Mouse (Mus musculus): Measurements from ENCODE around the gene Lrba. TPM values are rescaled to one million over a fixed set of nuclear protein-coding genes. Genes with fewer than 3 reads are reported as not detected.

The Lrba gene
- polyA plus RNA-seq, 1 experiment from 2014 or later = 8.8 TPM

DNA sequence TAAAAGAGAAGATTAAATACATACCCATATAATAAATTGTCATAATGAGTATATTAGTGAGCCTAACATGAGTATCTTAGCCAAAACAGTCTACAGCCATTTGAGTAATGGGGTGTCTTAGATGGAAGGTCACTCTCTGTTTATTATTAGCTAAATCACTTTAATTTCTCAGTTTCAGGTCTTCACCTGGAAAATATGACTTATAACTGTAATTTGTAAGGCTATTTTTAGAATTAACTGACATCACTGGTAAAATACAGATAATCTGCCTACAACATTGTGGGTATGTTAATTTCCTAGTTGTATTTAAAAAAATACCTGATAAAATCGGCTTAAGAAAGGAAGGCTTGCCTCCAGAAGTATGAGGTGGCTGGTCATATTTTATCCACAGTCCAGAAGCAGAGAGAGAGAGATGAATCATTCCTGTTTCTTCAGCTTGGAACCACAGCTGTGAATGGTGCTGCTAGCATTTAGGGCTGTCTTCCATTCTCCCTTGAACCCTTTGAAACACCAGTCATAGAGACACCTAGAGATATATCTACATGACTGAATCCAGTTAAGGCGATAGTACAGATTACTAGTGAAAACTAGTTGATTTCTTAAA, 294.1 kb downstream of the Lrba start:
- H3K9ac ChIP-seq (ENCODE audit: low read depth, low read length) = no peak overlapping the region
- no peaks in the 10 kb centered on the region for H3K36me3 ChIP-seq (ENCODE audit: control insufficient read depth, insufficient read depth)
- no peak overlapping the region for H3K4me2 ChIP-seq (replicated peaks; ENCODE audit: low read depth)
- WGBS = 92% methylated on average over 2 of the region's 2 CpGs
- no peaks in the 10 kb centered on the region for H3K27me3 ChIP-seq (replicated peaks; ENCODE audit: control insufficient read depth, insufficient read depth, low read length)
- H3K27ac ChIP-seq (ENCODE audit: low read depth, low read length) = no peak overlapping the region
- no peak overlapping the region for H3K4me3 ChIP-seq (ENCODE audit: low read depth, low read length)
- no peaks in the 10 kb centered on the region for H3K9me3 ChIP-seq (ENCODE audit: control insufficient read depth)
- no peak for ATAC-seq
- H3K4me1 ChIP-seq (replicated peaks; ENCODE audit: control insufficient read depth, insufficient read depth, low read length) = no peaks in the 10 kb centered on the region
- no peak for TF ChIP-seq CTCF (IDR thresholded peaks at IDR 0.05; ENCODE audit: low read depth)

- Histone ChIP-seq H3K27me3 (replicated peaks; ENCODE audit: control insufficient read depth, insufficient read depth, low read length) (no peaks in the 10 kb centered on the region), H3K9ac (ENCODE audit: low read depth, low read length) (no peak overlapping the region), H3K4me1 (replicated peaks; ENCODE audit: control insufficient read depth, insufficient read depth, low read length) (no peaks in the 10 kb centered on the region), H3K27ac (ENCODE audit: low read depth, low read length) (no peak overlapping the region), H3K36me3 (ENCODE audit: control insufficient read depth, insufficient read depth) (no peaks in the 10 kb centered on the region), H3K4me2 (replicated peaks; ENCODE audit: low read depth) (no peak overlapping the region), H3K9me3 (ENCODE audit: control insufficient read depth) (no peaks in the 10 kb centered on the region), H3K4me3 (ENCODE audit: low read depth, low read length) (no peak overlapping the region)
- ATAC-seq = no peak
- no peak for TF ChIP-seq CTCF (IDR thresholded peaks at IDR 0.05; ENCODE audit: low read depth)
- WGBS = 88% methylated on average over 3 of the region's 3 CpGs
Measured at GRCm38 (mm10) chr3:86522880-86523505, 298.5 kb downstream of the Lrba start.

DNA sequence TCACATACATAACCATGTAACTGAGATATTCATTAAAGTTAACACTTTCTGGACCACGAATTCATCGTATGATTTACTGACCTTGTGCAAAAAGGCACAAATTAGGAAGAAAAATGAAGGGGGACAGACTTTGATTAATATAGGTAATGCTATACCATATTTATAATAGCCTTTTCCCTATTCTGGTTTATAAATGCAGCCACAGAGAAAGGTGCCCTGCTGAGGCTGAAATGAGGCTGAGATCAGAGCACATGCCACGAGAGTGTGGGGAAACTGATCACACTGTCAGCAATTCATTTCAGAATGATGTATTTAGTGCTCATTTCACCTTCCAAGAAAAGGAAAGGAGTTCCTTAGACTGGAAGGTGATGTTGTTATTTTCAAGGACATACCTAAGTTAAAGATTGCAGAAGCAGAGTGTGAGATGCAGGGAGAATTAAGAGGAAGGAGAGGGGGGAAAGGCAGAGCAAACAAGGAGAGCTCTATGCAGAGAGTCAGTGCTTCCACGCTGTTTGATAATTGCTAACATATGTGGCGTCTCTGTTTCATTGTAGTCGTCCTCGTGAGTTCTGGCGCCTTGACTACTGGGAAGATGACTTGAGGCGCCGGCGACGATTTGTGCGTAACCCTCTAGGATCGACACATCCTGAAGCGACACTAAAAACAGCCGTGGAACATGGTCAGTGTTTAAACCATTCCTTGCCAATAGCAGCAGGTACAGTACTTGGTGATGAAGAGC, 307.2 kb downstream of the Lrba start:
- 83% methylated on average over 16 of the region's 16 CpGs for WGBS
- no peaks in the 10 kb centered on the region for H3K36me3 ChIP-seq (ENCODE audit: control insufficient read depth, insufficient read depth)
- H3K4me1 ChIP-seq (replicated peaks; ENCODE audit: control insufficient read depth, insufficient read depth, low read length) = no peaks in the 10 kb centered on the region
- H3K4me3 ChIP-seq (ENCODE audit: low read depth, low read length) = no peak overlapping the region
- no peak for TF ChIP-seq CTCF (IDR thresholded peaks at IDR 0.05; ENCODE audit: low read depth)
- no peaks in the 10 kb centered on the region for H3K9me3 ChIP-seq (ENCODE audit: control insufficient read depth)
- H3K4me2 ChIP-seq (replicated peaks; ENCODE audit: low read depth) = no peak overlapping the region
- no peaks in the 10 kb centered on the region for H3K27me3 ChIP-seq (replicated peaks; ENCODE audit: control insufficient read depth, insufficient read depth, low read length)
- H3K9ac ChIP-seq (ENCODE audit: low read depth, low read length) = no peak overlapping the region
- H3K27ac ChIP-seq (ENCODE audit: low read depth, low read length) = no peak overlapping the region
- no peak for ATAC-seq

DNA sequence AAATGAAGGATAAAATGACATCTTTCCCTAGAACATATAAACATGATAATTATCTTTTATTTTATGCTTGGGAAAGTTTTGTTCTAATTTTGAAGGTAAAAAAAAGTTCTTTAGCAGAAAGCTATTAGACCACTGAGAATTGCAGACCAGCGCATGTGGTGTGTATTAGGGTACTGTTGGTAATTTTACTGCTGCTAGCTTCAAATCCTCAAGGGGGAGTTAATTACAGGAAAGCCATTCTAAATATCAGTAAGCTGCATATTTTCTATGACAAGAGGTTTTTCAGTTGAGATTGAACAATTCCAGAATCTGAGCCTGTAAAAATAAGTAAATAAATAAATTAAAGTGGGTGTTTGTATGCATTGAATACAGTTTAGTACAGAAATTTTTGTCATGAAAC, 312.3 kb downstream of the Lrba start:
- H3K4me2 ChIP-seq (replicated peaks; ENCODE audit: low read depth) = no peak overlapping the region
- H3K9me3 ChIP-seq (ENCODE audit: control insufficient read depth) = no peaks in the 10 kb centered on the region
- H3K4me1 ChIP-seq (replicated peaks; ENCODE audit: control insufficient read depth, insufficient read depth, low read length) = 0 out of 2 replicates have a peak, but pooled peaks cover 5% of the 10 kb centered on the region
- no peak overlapping the region for H3K27ac ChIP-seq (ENCODE audit: low read depth, low read length)
- no peak for ATAC-seq
- 92% methylated on average over 1 of the region's 1 CpGs for WGBS
- no peaks in the 10 kb centered on the region; the same call in 1 of the 2 replicates for H3K36me3 ChIP-seq (ENCODE audit: control insufficient read depth, insufficient read depth)
- no peak overlapping the region for H3K4me3 ChIP-seq (ENCODE audit: low read depth, low read length)
- TF ChIP-seq CTCF (IDR thresholded peaks at IDR 0.05; ENCODE audit: low read depth) = 0 out of 2 replicates have a peak, but pooled peaks have one; percentile 9
- no peaks in the 10 kb centered on the region for H3K27me3 ChIP-seq (replicated peaks; ENCODE audit: control insufficient read depth, insufficient read depth, low read length)
- no peak overlapping the region for H3K9ac ChIP-seq (ENCODE audit: low read depth, low read length)

DNA sequence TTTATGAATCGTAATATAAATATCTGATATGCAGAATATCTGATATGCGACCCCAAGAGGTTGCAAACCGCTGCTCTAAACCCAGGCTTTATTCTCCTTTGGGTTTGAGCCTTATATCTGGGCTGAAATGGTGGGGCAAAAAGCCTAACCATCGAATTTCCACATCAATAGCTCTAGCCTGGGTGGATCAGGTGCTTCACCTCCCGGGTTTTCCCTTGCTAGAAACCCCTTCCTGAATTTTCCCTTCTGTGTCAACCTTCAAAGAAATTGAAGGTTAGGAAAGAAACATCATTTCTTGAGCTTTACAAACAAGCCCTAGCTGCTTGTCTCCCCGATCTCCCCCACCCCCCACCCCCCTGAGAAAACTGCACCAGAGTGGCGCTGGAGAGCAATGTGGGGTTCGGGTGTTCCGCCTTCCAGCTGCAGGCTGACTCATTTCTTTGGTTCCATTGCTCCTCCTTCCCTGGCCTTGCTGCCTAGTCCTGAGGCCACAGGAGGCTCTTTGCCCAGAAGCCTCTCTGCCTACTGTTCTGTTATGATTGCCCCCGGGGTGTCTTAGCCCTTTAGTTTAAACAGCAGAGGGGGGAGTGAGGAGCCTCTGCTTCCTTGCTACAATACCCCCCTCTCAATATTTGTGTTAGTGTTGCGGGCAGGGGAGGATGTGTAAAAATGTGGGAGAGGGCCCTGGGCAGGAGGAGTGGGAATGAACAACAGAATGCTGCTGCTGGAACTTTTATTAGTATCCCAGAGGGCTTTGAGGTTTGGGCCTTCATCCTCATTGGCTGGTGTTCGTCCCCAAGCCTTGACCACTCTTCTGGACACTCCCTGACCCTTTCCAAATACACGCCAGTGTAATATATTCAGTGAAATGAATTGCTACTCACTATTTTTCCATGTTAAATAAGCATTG, 314.4 kb downstream of the Lrba start:
- Histone ChIP-seq H3K4me1 (replicated peaks; ENCODE audit: control insufficient read depth, insufficient read depth, low read length) (0 out of 2 replicates have a peak, but pooled peaks cover 5% of the 10 kb centered on the region), H3K27ac (ENCODE audit: low read depth, low read length) (0 out of 2 replicates have a peak overlapping the region, but pooled peaks have one; percentile 15), H3K27me3 (replicated peaks; ENCODE audit: control insufficient read depth, insufficient read depth, low read length) (no peaks in the 10 kb centered on the region), H3K36me3 (ENCODE audit: control insufficient read depth, insufficient read depth) (no peaks in the 10 kb centered on the region; the same call in 1 of the 2 replicates), H3K9me3 (ENCODE audit: control insufficient read depth) (no peaks in the 10 kb centered on the region), H3K4me2 (replicated peaks; ENCODE audit: low read depth) (0 out of 2 replicates have a peak overlapping the region, but pooled peaks have one; percentile 9), H3K9ac (ENCODE audit: low read depth, low read length) (no peak overlapping the region), H3K4me3 (ENCODE audit: low read depth, low read length) (no peak overlapping the region)
- TF ChIP-seq CTCF (IDR thresholded peaks at IDR 0.05; ENCODE audit: low read depth) = peak; percentile 59
- WGBS = 33% methylated on average over 13 of the region's 13 CpGs
- no peak for ATAC-seq
